ENCODE assay signal across 17 mouse cellular contexts in genomic region chr1:151182266-151182665, GRCm38 (mm10). TPM values are rescaled to one million over a fixed set of nuclear protein-coding genes. Genes with fewer than 3 reads are reported as not detected.
"Had no signal": no experiment of that assay in that cellular context is flagged by ENCODE, and none has a peak within 500 bp of the region (broad histone marks: within the 10 kb centered on the region; RNA-seq: fewer than 3 reads in every experiment).

Gene Gm47985, plus strand, starts transcription at chr1:151182537.

RNA-seq across cellular contexts. Expression of gene Gm47985, which starts in this region (rescaled TPM):
- total RNA-seq: left cerebral cortex, adult 2 months; left cerebral cortex, adult 8-10 months; left cerebral cortex, postnatal 10 days; left cerebral cortex, postnatal 14 days; left cerebral cortex, postnatal 25 days; left cerebral cortex, postnatal 36 days; left cerebral cortex, postnatal 4 days; liver, adult 2 months; midbrain, postnatal 0 days; monocyte, adult 5-6 weeks had no signal
- polyA plus RNA-seq: limb, embryonic 15.5 days; liver, adult 2 months; lung, adult 2 months; lung, embryonic 14.5 days; lung, embryonic 15.5 days; macrophage; midbrain, embryonic 15.5 days; midbrain, embryonic 16.5 days; midbrain, postnatal 0 days had no signal
